Mouse (Mus musculus) MEL (cell line): Measurements from ENCODE around the gene Aspscr1. TPM values are rescaled to one million over a fixed set of nuclear protein-coding genes. Genes with fewer than 3 reads are reported as not detected.

Experiments used
- DNase-seq: peaks from one replicate; pipeline ENCODE4 v3.0.0; 2011; ENCODE audit warnings: low read depth, low spot score
- H3K27ac ChIP-seq: 2 replicates; pipeline ENCODE4 v1.5.1; 2012; ENCODE audit warnings: low read depth, mild to moderate bottlenecking, control low read depth, low read length, moderate library complexity; ENCODE audit not compliant: control insufficient read depth
- H3K27me3 ChIP-seq, 2 experiments: fragments of 150-350 bp in 1 of 2; sonication (generic) in 1 of 2; 2 replicates each; pipeline ENCODE4 v1.6.1; 2012; ENCODE audit warnings: low read length in 2 of 2, mild to moderate bottlenecking in 2 of 2, improper control_type of control experiment in 1 of 2, moderate library complexity in 1 of 2; ENCODE audit not compliant: insufficient read depth in 2 of 2, control insufficient read depth in 1 of 2
- H3K36me3 ChIP-seq, 2 experiments: 2 replicates each; pipeline ENCODE4 v1.6.1; 2012 to 2014; ENCODE audit warnings: low read length in 2 of 2, improper control_type of control experiment in 1 of 2, inconsistent platforms in 1 of 2, mild to moderate bottlenecking in 1 of 2; ENCODE audit not compliant: insufficient read depth in 2 of 2, control insufficient read depth in 1 of 2
- H3K4me1 ChIP-seq, 2 experiments: fragments of 150-350 bp in 1 of 2; sonication (generic) in 1 of 2; 2 replicates each; pipeline ENCODE4 v1.6.1; 2012; ENCODE audit warnings: low read length in 2 of 2, improper control_type of control experiment in 1 of 2, mild to moderate bottlenecking in 1 of 2; ENCODE audit not compliant: insufficient read depth in 2 of 2, control insufficient read depth in 1 of 2
- H3K4me3 ChIP-seq, 2 experiments: fragments of 150-350 bp in 1 of 2; sonication (generic) in 1 of 2; 2 replicates each; pipeline ENCODE4 v1.5.1; 2012; ENCODE audit warnings: low read depth in 2 of 2, low read length in 2 of 2, mild to moderate bottlenecking in 2 of 2, moderate library complexity in 2 of 2, control low read depth in 1 of 2, improper control_type of control experiment in 1 of 2; ENCODE audit not compliant: control insufficient read depth in 1 of 2, insufficient read depth in 1 of 2
- H3K79me2 ChIP-seq: 2 replicates; pipeline ENCODE4 v1.6.1; 2012; ENCODE audit warnings: mild to moderate bottlenecking, low read length, moderate library complexity; ENCODE audit not compliant: control insufficient read depth, poor library complexity, insufficient read depth
- H3K9ac ChIP-seq: 2 replicates; pipeline ENCODE4 v1.6.1; 2012; ENCODE audit warnings: low read depth, mild to moderate bottlenecking, control low read depth, low read length, moderate library complexity; ENCODE audit not compliant: control insufficient read depth, poor library complexity, severe bottlenecking
- H3K9me3 ChIP-seq: fragments of 150-350 bp; sonication (generic); replicated peaks from 2 replicates; pipeline ENCODE4 v1.6.1; 2012; ENCODE audit warnings: mild to moderate bottlenecking, low read length, improper control_type of control experiment, moderate library complexity; ENCODE audit not compliant: insufficient read depth
- CHD1 ChIP-seq: IDR thresholded peaks from 2 replicates; pipeline ENCODE4 v1.6.1; 2012; ENCODE audit warnings: low read depth, mild to moderate bottlenecking, inconsistent platforms, low read length, improper control_type of control experiment
- CHD2 ChIP-seq: IDR thresholded peaks from 2 replicates; pipeline ENCODE4 v1.6.1; 2011; ENCODE audit warnings: low read length, improper control_type of control experiment
- CTCF ChIP-seq, 3 experiments: IDR thresholded peaks in 2 of 3; conservative IDR thresholded peaks in 1 of 3; 2 replicates each; pipeline ENCODE4 v1.5.1; 2011 to 2012; ENCODE audit warnings: low read length in 3 of 3, low read depth in 2 of 3, mild to moderate bottlenecking in 2 of 3, improper control_type of control experiment in 1 of 3, inconsistent platforms in 1 of 3, mixed read lengths in 1 of 3, moderate library complexity in 1 of 3; ENCODE audit not compliant: control insufficient read depth in 1 of 3, insufficient read depth in 1 of 3, poor library complexity in 1 of 3, severe bottlenecking in 1 of 3
- EP300 ChIP-seq, 2 experiments: IDR thresholded peaks; 2 replicates each; pipeline ENCODE4 v1.6.1; 2011; ENCODE audit warnings: improper control_type of control experiment in 2 of 2, low read length in 2 of 2, low read depth in 1 of 2, mild to moderate bottlenecking in 1 of 2
- ETS1 ChIP-seq: IDR thresholded peaks from 2 replicates; pipeline ENCODE4 v1.6.1; 2012; ENCODE audit warnings: low read depth, mild to moderate bottlenecking, inconsistent platforms, low read length, improper control_type of control experiment, moderate library complexity
- GATA1 ChIP-seq: IDR thresholded peaks from 2 replicates; pipeline ENCODE4 v1.6.1; 2011; ENCODE audit warnings: low read depth, low read length, improper control_type of control experiment
- KAT2A ChIP-seq: conservative IDR thresholded peaks from 2 replicates; pipeline ENCODE4 v1.6.1; 2012; ENCODE audit warnings: low read depth, low read length, improper control_type of control experiment, inconsistent platforms
- MAX ChIP-seq: IDR thresholded peaks from 2 replicates; pipeline ENCODE4 v1.6.1; 2011; ENCODE audit warnings: low read length, improper control_type of control experiment
- MEF2A ChIP-seq: IDR thresholded peaks from 2 replicates; pipeline ENCODE4 v1.6.1; 2014; ENCODE audit warnings: low read depth, mild to moderate bottlenecking, inconsistent platforms, low read length, improper control_type of control experiment; ENCODE audit not compliant: poor library complexity, insufficient replicate concordance, severe bottlenecking; ENCODE audit errors: extremely low read depth
- MXI1 ChIP-seq: IDR thresholded peaks from 2 replicates; pipeline ENCODE4 v1.6.1; 2011; ENCODE audit warnings: mild to moderate bottlenecking, low read depth, low read length, improper control_type of control experiment
- MYC ChIP-seq: IDR thresholded peaks from 2 replicates; pipeline ENCODE4 v1.6.1; 2011; ENCODE audit warnings: low read depth, mild to moderate bottlenecking, low read length, improper control_type of control experiment, moderate library complexity
- NELFE ChIP-seq: IDR thresholded peaks from 2 replicates; pipeline ENCODE4 v1.6.1; 2011; ENCODE audit warnings: low read depth, low read length, improper control_type of control experiment
- POLR2AphosphoS2 ChIP-seq: IDR thresholded peaks from 2 replicates; pipeline ENCODE4 v1.6.1; 2011; ENCODE audit warnings: low read length, improper control_type of control experiment
- POLR2AphosphoS5 ChIP-seq: IDR thresholded peaks from 2 replicates; pipeline ENCODE4 v1.6.1; 2012; ENCODE audit warnings: low read depth, borderline replicate concordance, mild to moderate bottlenecking, inconsistent platforms, low read length, moderate library complexity, mixed read lengths
- SMC3 ChIP-seq: IDR thresholded peaks from 2 replicates; pipeline ENCODE4 v1.6.1; 2011; ENCODE audit warnings: low read depth, low read length, improper control_type of control experiment
- TCF12 ChIP-seq: IDR thresholded peaks from 2 replicates; pipeline ENCODE4 v1.6.1; 2014; ENCODE audit warnings: low read depth, mild to moderate bottlenecking, inconsistent platforms, low read length, improper control_type of control experiment, moderate library complexity
- USF1 ChIP-seq: IDR thresholded peaks from 2 replicates; pipeline ENCODE4 v1.6.1; 2014; ENCODE audit warnings: low read depth, mild to moderate bottlenecking, inconsistent platforms, low read length, improper control_type of control experiment, moderate library complexity
- ZC3H11A ChIP-seq: IDR thresholded peaks from 2 replicates; pipeline ENCODE4 v1.6.1; 2012; ENCODE audit warnings: low read depth, mild to moderate bottlenecking, inconsistent platforms, low read length, improper control_type of control experiment
- ZMIZ1 ChIP-seq: IDR thresholded peaks from 2 replicates; pipeline ENCODE4 v1.6.1; 2012; ENCODE audit warnings: low read depth, mild to moderate bottlenecking, inconsistent platforms, low read length, improper control_type of control experiment, moderate library complexity
- polyA plus RNA-seq, 2 experiments: library from polyadenylated mRNA; stranded (reverse) in 1 of 2; unstranded in 1 of 2; fragments of >175 nt in 1 of 2; fragments of >200 nt in 1 of 2; gene quantifications; 2 replicates each; pipeline versions ENCODE4 v1.2.1 to v1.2.4; 2012; ENCODE audit warnings: low replicate concordance in 2 of 2, low read depth in 1 of 2; ENCODE audit not compliant: insufficient read length in 2 of 2, insufficient read depth in 1 of 2, missing spikeins in 1 of 2
- total RNA-seq: library from RNA; depleted of rRNA; stranded (reverse); fragments of 300-350 nt; gene quantifications from 2 replicates; pipeline ENCODE4 v1.2.3, GENCODE M21; 2012

Gene Aspscr1
- total and polyA plus RNA-seq, 3 experiments, result 36.2 to 72.5 TPM; not detected in 1

GRCm38 (mm10) chr11:120683536-120683935 lies 10.8 kb downstream of the Aspscr1 start:
- no peak for TF ChIP-seq EP300 (IDR thresholded peaks at IDR 0.05; ENCODE audit: low read depth in 1 of 2, low read length in 2 of 2)
- TF ChIP-seq NELFE, result no peak
- TF ChIP-seq SMC3, result no peak
- no peak for TF ChIP-seq MAX
- no peak for TF ChIP-seq ZC3H11A
- no peak for TF ChIP-seq POLR2AphosphoS5
- no peak for TF ChIP-seq CTCF (IDR thresholded peaks at IDR 0.05 in 2 of 3, conservative IDR thresholded peaks at IDR 0.05 in 1 of 3; ENCODE audit: control insufficient read depth in 1 of 3, insufficient read depth in 1 of 3, low read depth in 2 of 3, low read length in 3 of 3, poor library complexity in 1 of 3, severe bottlenecking in 1 of 3)
- no peak for TF ChIP-seq MYC
- TF ChIP-seq POLR2AphosphoS2, result no peak
- no peak for TF ChIP-seq ETS1
- no peak for TF ChIP-seq MXI1
- TF ChIP-seq ZMIZ1, result no peak
- TF ChIP-seq, all 39 proteins: peak for 0
- H3K79me2 ChIP-seq, result no peaks in the 10 kb centered on the region
- peaks cover 0 to 2% of the 10 kb centered on the region in 2 experiments; a peak in 1 of 4 replicates for H3K36me3 ChIP-seq
- no peak overlapping the region for H3K9ac ChIP-seq
- H3K27me3 ChIP-seq, result no peaks in the 10 kb centered on the region
- DNase-seq, result no peak
- no peaks in the 10 kb centered on the region for H3K9me3 ChIP-seq
- no peaks in the 10 kb centered on the region for H3K4me1 ChIP-seq
- no peak overlapping the region for H3K4me3 ChIP-seq
- H3K27ac ChIP-seq, result no peak overlapping the region

- Histone ChIP-seq H3K4me1 (no peaks in the 10 kb centered on the region), H3K27ac (no peak overlapping the region), H3K36me3 (peaks cover 0 to 2% of the 10 kb centered on the region in 2 experiments; a peak in 1 of 4 replicates), H3K9ac (no peak overlapping the region), H3K9me3 (no peaks in the 10 kb centered on the region), H3K27me3 (no peaks in the 10 kb centered on the region), H3K79me2 (no peaks in the 10 kb centered on the region), H3K4me3 (no peak overlapping the region)
- TF ChIP-seq ZC3H11A (no peak), KAT2A (no peak), SMC3 (no peak)
- no peak for DNase-seq
Observed at GRCm38 (mm10) chr11:120684086-120684485, 11.3 kb downstream of the Aspscr1 start.

- no peaks in the 10 kb centered on the region for H3K36me3 ChIP-seq
- no peaks in the 10 kb centered on the region for H3K4me1 ChIP-seq
- H3K9ac ChIP-seq, result no peak overlapping the region
- no peak for DNase-seq
- no peaks in the 10 kb centered on the region for H3K79me2 ChIP-seq
- no peaks in the 10 kb centered on the region for H3K9me3 ChIP-seq
- H3K27me3 ChIP-seq, result no peaks in the 10 kb centered on the region
- H3K4me3 ChIP-seq, result no peak overlapping the region
- no peak overlapping the region for H3K27ac ChIP-seq
- TF ChIP-seq MXI1 (no peak), GATA1 (no peak), TCF12 (no peak), ETS1 (no peak), CHD2 (no peak), MEF2A (no peak), CHD1 (no peak), USF1 (no peak)
Observed at GRCm38 (mm10) chr11:120684660-120685059, 11.9 kb downstream of the Aspscr1 start.
